Mouse (Mus musculus) small intestine, adult 2 months (tissue): ENCODE measurements around the gene Gnaq. TPM values are rescaled to one million over a fixed set of nuclear protein-coding genes. Genes with fewer than 3 reads are reported as not detected.

Experiments
- H3K27ac ChIP-seq: fragments of 200-500 bp; 2 replicates; pipeline ENCODE4 v1.5.1; 2012; ENCODE audit warnings: low read depth, low read length, control low read depth, inconsistent platforms; ENCODE audit not compliant: insufficient read depth
- H3K27me3 ChIP-seq: fragments of 200-500 bp; 2 replicates; pipeline ENCODE4 v1.6.1; 2012; ENCODE audit warnings: mild to moderate bottlenecking, moderate library complexity, low read length, inconsistent platforms; ENCODE audit not compliant: control insufficient read depth, insufficient read depth
- H3K36me3 ChIP-seq: fragments of 200-500 bp; 2 replicates; pipeline ENCODE4 v1.6.1; 2012; ENCODE audit warnings: mild to moderate bottlenecking, low read length, control low read depth, inconsistent platforms; ENCODE audit not compliant: control insufficient read depth, insufficient read depth
- H3K4me1 ChIP-seq: fragments of 200-500 bp; 2 replicates; pipeline ENCODE4 v1.6.1; 2012; ENCODE audit warnings: low read length, inconsistent platforms, mixed read lengths; ENCODE audit not compliant: control insufficient read depth, insufficient read depth, insufficient read length
- H3K4me3 ChIP-seq: fragments of 200-500 bp; 2 replicates; pipeline ENCODE4 v1.5.1; 2012; ENCODE audit warnings: low read depth, mild to moderate bottlenecking, control low read depth, inconsistent platforms, low read length, moderate library complexity
- CTCF ChIP-seq: fragments of 200-500 bp; IDR thresholded peaks from 2 replicates; pipeline ENCODE4 v1.5.1; 2012; ENCODE audit warnings: low read depth, mild to moderate bottlenecking, control low read depth, inconsistent platforms, low read length, moderate library complexity, mixed read lengths; ENCODE audit not compliant: insufficient replicate concordance, insufficient read length; ENCODE audit errors: extremely low read depth
- POLR2A ChIP-seq: fragments of 200-500 bp; IDR thresholded peaks from 2 replicates; pipeline ENCODE4 v1.6.1; 2012; ENCODE audit warnings: low read depth, mild to moderate bottlenecking, control low read depth, inconsistent platforms, low read length, moderate library complexity
- WGBS: fragments of 180-500 bp; shearing (Covaris S2); methylation state at CpG from one replicate; pipeline ENCODE4 v1.1.7; 2018; 5-methylcytosine and 5-hydroxymethylcytosine counted together
- polyA plus RNA-seq: library from polyadenylated mRNA; depleted of rRNA; stranded (reverse); fragments of >200 nt; gene quantifications from 2 replicates; pipeline ENCODE4 v1.2.3, GENCODE M21; 2012

Gnaq gene
- polyA plus RNA-seq, 1 experiment, result 16.1 TPM

GRCm38 (mm10) chr19:16110670-16111069 lies 22.0 kb upstream of the Gnaq start:
- H3K36me3 ChIP-seq, result no peaks in the 10 kb centered on the region
- no peak overlapping the region for H3K27ac ChIP-seq
- 73% methylated on average over 3 of the region's 3 CpGs for WGBS
- H3K27me3 ChIP-seq, result no peaks in the 10 kb centered on the region; the same call in 1 of the 2 replicates
- H3K4me1 ChIP-seq, result no peaks in the 10 kb centered on the region
- no peak for TF ChIP-seq CTCF
- TF ChIP-seq POLR2A, result no peak
- H3K4me3 ChIP-seq, result no peak overlapping the region

- no peak overlapping the region for H3K27ac ChIP-seq
- no peaks in the 10 kb centered on the region for H3K27me3 ChIP-seq
- no peak overlapping the region for H3K4me3 ChIP-seq
- no peak for TF ChIP-seq POLR2A
- TF ChIP-seq CTCF, result no peak
- no peaks in the 10 kb centered on the region for H3K4me1 ChIP-seq
- 27% methylated on average over 1 of the region's 1 CpGs for WGBS
- H3K36me3 ChIP-seq, result no peaks in the 10 kb centered on the region
Observed at GRCm38 (mm10) chr19:16113295-16113694, 19.3 kb upstream of the Gnaq start.

- H3K4me1 ChIP-seq, result no peaks in the 10 kb centered on the region
- H3K27ac ChIP-seq, result no peak overlapping the region
- 81% methylated on average over 4 of the region's 4 CpGs for WGBS
- H3K27me3 ChIP-seq, result no peaks in the 10 kb centered on the region
- TF ChIP-seq POLR2A, result no peak
- no peak overlapping the region for H3K4me3 ChIP-seq
- H3K36me3 ChIP-seq, result no peaks in the 10 kb centered on the region
Observed at GRCm38 (mm10) chr19:16118421-16118820, 14.2 kb upstream of the Gnaq start.

GRCm38 (mm10) chr19:16121301-16121700 lies 11.3 kb upstream of the Gnaq start:
- H3K36me3 ChIP-seq, result no peaks in the 10 kb centered on the region
- no peaks in the 10 kb centered on the region for H3K4me1 ChIP-seq
- H3K4me3 ChIP-seq, result no peak overlapping the region
- WGBS, result 9% methylated on average over 2 of the region's 2 CpGs
- no peak for TF ChIP-seq CTCF
- no peak for TF ChIP-seq POLR2A
- H3K27ac ChIP-seq, result no peak overlapping the region
- no peaks in the 10 kb centered on the region for H3K27me3 ChIP-seq

GRCm38 (mm10) chr19:16128715-16129114 lies 3.9 kb upstream of the Gnaq start:
- Histone ChIP-seq H3K4me3 (no peak overlapping the region), H3K27ac (no peak overlapping the region), H3K4me1 (no peaks in the 10 kb centered on the region), H3K36me3 (no peaks in the 10 kb centered on the region), H3K27me3 (no peaks in the 10 kb centered on the region)
- 53% methylated on average over 5 of the region's 5 CpGs for WGBS
- TF ChIP-seq POLR2A, result no peak
- TF ChIP-seq CTCF, result peak; percentile 55; the same call in 1 of the 2 replicates

GRCm38 (mm10) chr19:16129171-16129570 lies 3.5 kb upstream of the Gnaq start:
- Histone ChIP-seq H3K36me3 (no peaks in the 10 kb centered on the region), H3K4me1 (no peaks in the 10 kb centered on the region), H3K27ac (no peak overlapping the region), H3K4me3 (no peak overlapping the region), H3K27me3 (no peaks in the 10 kb centered on the region)
- WGBS, result 96% methylated on average over 2 of the region's 2 CpGs
- no peak for TF ChIP-seq CTCF
- no peak for TF ChIP-seq POLR2A

- H3K27ac ChIP-seq, result no peak overlapping the region
Observed at GRCm38 (mm10) chr19:16130476-16130875, 2.2 kb upstream of the Gnaq start.

GRCm38 (mm10) chr19:16131831-16132230 lies 800 bp upstream of the Gnaq start:
- TF ChIP-seq CTCF, result no peak
- TF ChIP-seq POLR2A, result no peak
- Histone ChIP-seq H3K4me3 (peak overlapping the region; percentile 98), H3K27me3 (no peaks in the 10 kb centered on the region), H3K36me3 (no peaks in the 10 kb centered on the region), H3K4me1 (no peaks in the 10 kb centered on the region; the same call in 1 of the 2 replicates), H3K27ac (peak overlapping the region; percentile 78)
- WGBS, result 5% methylated on average over 6 of the region's 6 CpGs

More at GRCm38 (mm10) chr19:16130476-16130875, 2.2 kb upstream of the Gnaq start:
- H3K27me3 ChIP-seq, result no peaks in the 10 kb centered on the region
- no peaks in the 10 kb centered on the region; the same call in 1 of the 2 replicates for H3K4me1 ChIP-seq
- no peak overlapping the region for H3K4me3 ChIP-seq
- no peaks in the 10 kb centered on the region for H3K36me3 ChIP-seq
- TF ChIP-seq POLR2A, result no peak
- TF ChIP-seq CTCF, result no peak
- WGBS, result 63% methylated on average over 3 of the region's 3 CpGs
